Mouse (Mus musculus) T-cell, adult 66 days (primary cell): Measurements from ENCODE around the gene Tnfaip6. TPM values are rescaled to one million over a fixed set of nuclear protein-coding genes. Genes with fewer than 3 reads are reported as not detected.

Experiments
- total RNA-seq, 2 experiments: library from RNA; stranded (reverse); gene quantifications; 3 replicates in 1 of 2; 4 replicates in 1 of 2; pipeline ENCODE4 v1.2.4; 2023

The Tnfaip6 gene
- total RNA-seq, result not detected

GRCm38 (mm10) chr2:52037882-52038281, at the start of gene Tnfaip6:
Tnfaip6 (plus strand) TSS chr2:52038009.

DNA sequence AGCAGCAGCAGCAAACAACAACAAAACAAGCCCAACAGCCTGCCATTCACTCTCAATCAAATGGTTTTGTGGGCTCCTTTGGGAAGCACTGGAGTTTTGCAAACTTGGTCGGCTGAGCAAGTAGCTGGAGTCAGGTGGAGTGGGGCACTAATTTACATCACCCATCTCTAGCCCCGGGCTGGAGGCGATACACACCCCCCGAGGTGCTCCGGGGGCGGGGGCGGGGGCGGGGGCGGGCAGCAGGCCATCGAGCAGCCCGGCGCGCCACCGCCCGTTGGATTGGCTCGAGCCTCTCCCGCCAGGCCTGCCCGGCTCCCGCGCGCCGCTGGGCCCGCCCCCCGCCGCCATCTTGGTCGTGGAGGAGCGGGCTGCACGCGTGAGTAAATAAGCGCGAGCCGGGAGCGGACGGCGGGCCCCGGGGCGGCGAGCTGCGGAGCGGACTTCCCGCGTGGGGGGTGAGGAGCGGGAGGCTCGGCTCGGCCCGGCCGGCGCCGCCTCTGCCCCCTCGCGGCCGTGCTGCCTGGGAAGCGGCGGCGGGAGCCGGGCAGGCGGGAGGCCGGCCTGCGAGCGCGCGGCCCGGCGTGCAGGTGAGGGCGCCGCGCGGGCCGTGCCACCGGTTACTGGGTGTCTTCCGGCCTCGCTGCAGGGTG, 34.8 kb downstream of the Tnfaip6 start, which contains the start of gene Rif1:
Gene Rif1, plus strand, starts transcription at position 342 of the 650 bp plus-strand sequence.

Other genes with a start within 250 kb of the Tnfaip6 start
- 10 to 100 TPM; 24.2 to 24.9 TPM for gene Rbm43, start 102.8 kb upstream of the Tnfaip6 start, total RNA-seq
- 10 to 100 TPM; 50.0 to 50.1 TPM for gene Nmi, start 64.5 kb upstream of the Tnfaip6 start, total RNA-seq
- gene Rif1, start 34.8 kb downstream of the Tnfaip6 start, total RNA-seq, result 10 to 100 TPM; 68.2 to 72.8 TPM